Mouse (Mus musculus) midbrain, embryonic 12.5 days (tissue): ENCODE measurements around the gene Arid5b. TPM values are rescaled to one million over a fixed set of nuclear protein-coding genes. Genes with fewer than 3 reads are reported as not detected.

Experiments used
- ATAC-seq: fragments of 200-750 bp; cut with Nextera tagmentation; 2 replicates; pipeline ENCODE4 v1.8.0; 2017; ENCODE audit warnings: low read depth, moderate TSS enrichment, moderate library complexity; ENCODE audit not compliant: low FRiP score
- H3K27ac ChIP-seq: fragments of 300-500 bp; sonication (generic); replicated peaks from 2 replicates; pipeline ENCODE4 v1.5.1; 2016; ENCODE audit warnings: mild to moderate bottlenecking
- H3K27me3 ChIP-seq: fragments of 300-500 bp; sonication (generic); 2 replicates; pipeline ENCODE4 v1.6.1; 2016; ENCODE audit warnings: mild to moderate bottlenecking
- H3K36me3 ChIP-seq: fragments of 300-500 bp; sonication (generic); 2 replicates; pipeline ENCODE4 v1.6.1; 2016
- H3K4me1 ChIP-seq: fragments of 300-500 bp; sonication (generic); 2 replicates; pipeline ENCODE4 v1.6.1; 2016
- H3K4me2 ChIP-seq: fragments of 300-500 bp; sonication (generic); replicated peaks from 2 replicates; pipeline ENCODE4 v1.6.1; 2016; ENCODE audit warnings: mild to moderate bottlenecking, moderate library complexity
- H3K4me3 ChIP-seq: fragments of 300-500 bp; sonication (generic); 2 replicates; pipeline ENCODE4 v1.5.1; 2016; ENCODE audit warnings: mild to moderate bottlenecking
- H3K9ac ChIP-seq: fragments of 300-500 bp; sonication (generic); replicated peaks from 2 replicates; pipeline ENCODE4 v1.6.1; 2016; ENCODE audit warnings: mild to moderate bottlenecking, moderate library complexity
- H3K9me3 ChIP-seq: fragments of 300-500 bp; sonication (generic); 2 replicates; pipeline ENCODE4 v1.6.1; 2016; ENCODE audit warnings: mild to moderate bottlenecking
- WGBS: fragments of 180-500 bp; shearing (Covaris S2); methylation state at CpG from one replicate; pipeline ENCODE4 v1.1.7; 2016; 5-methylcytosine and 5-hydroxymethylcytosine counted together
- polyA plus RNA-seq: library from polyadenylated mRNA; unstranded; fragments of >200 nt; fragmentation: Nextera tagmentation; extraction: Ambion mirVana; gene quantifications from 2 replicates; pipeline ENCODE4 v1.2.1, GENCODE M21; 2016

Arid5b gene
- polyA plus RNA-seq, 1 experiment from 2014 or later, result 20.7 TPM

DNA sequence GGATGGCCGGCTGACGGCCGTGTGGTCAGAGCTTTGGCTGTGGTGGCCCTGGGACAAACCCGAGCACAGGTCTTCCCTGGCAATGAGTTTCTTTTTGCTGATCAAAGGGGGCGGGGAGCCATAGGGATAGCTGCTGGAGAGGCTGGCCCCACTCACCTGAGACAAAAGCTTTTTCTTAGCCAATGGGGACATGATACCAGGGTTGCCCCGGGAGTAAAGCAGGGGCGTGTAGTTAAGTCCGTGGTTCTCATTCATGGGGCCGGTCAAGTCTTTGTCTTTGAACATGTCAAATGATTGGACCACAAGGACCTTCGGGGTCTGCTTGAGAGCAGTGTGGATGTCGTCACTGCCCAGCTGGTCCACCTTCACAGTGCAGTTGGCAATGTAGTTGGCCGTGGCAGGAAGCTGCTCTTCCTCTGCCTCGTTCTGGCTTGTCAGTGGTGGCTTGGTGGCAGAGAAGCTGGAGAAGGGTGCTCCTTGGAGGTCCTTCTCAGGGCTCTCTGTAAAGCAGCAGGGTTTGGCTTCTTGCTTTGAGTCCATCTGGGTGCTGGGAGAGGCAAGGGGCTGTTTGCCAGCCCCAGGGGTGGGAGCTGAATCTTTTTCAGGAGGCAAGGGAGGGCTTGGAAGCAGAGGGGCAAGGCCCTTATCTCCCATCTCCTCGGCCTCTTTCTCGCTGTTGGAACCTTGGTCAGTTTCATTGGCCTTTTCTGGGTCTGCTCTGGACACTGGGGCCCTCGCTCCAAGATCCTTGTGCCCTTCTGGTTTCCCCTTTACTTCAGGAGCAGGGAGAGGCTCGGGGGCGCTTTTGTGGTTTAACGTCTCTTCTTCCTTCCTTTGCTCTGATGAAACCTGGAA, 180.5 kb downstream of the Arid5b start:
- H3K9me3 ChIP-seq, result no peaks in the 10 kb centered on the region
- no peak overlapping the region for H3K9ac ChIP-seq
- H3K4me2 ChIP-seq, result no peak overlapping the region
- H3K27ac ChIP-seq, result no peak overlapping the region
- H3K4me1 ChIP-seq, result no peaks in the 10 kb centered on the region
- peaks cover 43% of the 10 kb centered on the region for H3K36me3 ChIP-seq
- 92% methylated on average over 19 of the region's 19 CpGs for WGBS
- ATAC-seq, result no peak
- no peak overlapping the region for H3K4me3 ChIP-seq
- H3K27me3 ChIP-seq, result no peaks in the 10 kb centered on the region

- Histone ChIP-seq H3K9ac (no peak overlapping the region), H3K36me3 (peaks cover 43% of the 10 kb centered on the region), H3K4me3 (no peak overlapping the region), H3K27ac (no peak overlapping the region), H3K4me2 (no peak overlapping the region), H3K9me3 (no peaks in the 10 kb centered on the region), H3K27me3 (no peaks in the 10 kb centered on the region), H3K4me1 (no peaks in the 10 kb centered on the region)
- ATAC-seq, result no peak
- 94% methylated on average over 12 of the region's 12 CpGs for WGBS
Observed at GRCm38 (mm10) chr10:68096395-68096794, 182.1 kb downstream of the Arid5b start.

- H3K9ac ChIP-seq, result no peak overlapping the region
- no peak overlapping the region for H3K27ac ChIP-seq
- H3K4me3 ChIP-seq, result no peak overlapping the region
- peaks cover 37% of the 10 kb centered on the region for H3K36me3 ChIP-seq
- no peak for ATAC-seq
- H3K4me2 ChIP-seq, result no peak overlapping the region
- H3K9me3 ChIP-seq, result no peaks in the 10 kb centered on the region
- 84% methylated on average over 2 of the region's 2 CpGs for WGBS
- H3K27me3 ChIP-seq, result no peaks in the 10 kb centered on the region
- H3K4me1 ChIP-seq, result no peaks in the 10 kb centered on the region
Observed at GRCm38 (mm10) chr10:68095136-68095535, 183.4 kb downstream of the Arid5b start.

DNA sequence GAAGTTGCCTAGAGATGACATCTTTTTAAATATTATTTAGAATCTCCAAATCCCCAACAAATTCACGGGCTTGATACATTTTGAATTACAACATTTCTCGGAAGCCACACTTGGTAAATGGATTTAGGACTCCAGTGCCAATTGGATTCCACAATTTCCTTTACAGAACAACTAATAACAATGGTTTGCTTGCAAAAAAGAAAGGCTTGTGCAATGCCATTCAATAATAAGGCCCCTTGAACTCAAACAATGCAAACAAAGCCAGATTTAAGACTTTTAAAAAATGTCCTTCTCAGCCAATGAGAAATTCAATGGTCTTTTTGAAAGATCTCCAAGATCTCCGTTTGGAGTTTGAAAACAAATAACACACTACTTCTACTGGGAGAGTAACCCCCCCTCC, 185.0 kb downstream of the Arid5b start:
- ATAC-seq, result no peak
- WGBS, result 52% methylated on average over 3 of the region's 3 CpGs
- H3K27ac ChIP-seq, result no peak overlapping the region

GRCm38 (mm10) chr10:68091840-68092239, 186.7 kb downstream of the Arid5b start:
- no peak overlapping the region for H3K27ac ChIP-seq
- H3K36me3 ChIP-seq, result peaks cover 20% of the 10 kb centered on the region
- no peak overlapping the region for H3K9ac ChIP-seq
- H3K4me3 ChIP-seq, result no peak overlapping the region
- 84% methylated on average over 4 of the region's 4 CpGs for WGBS
- ATAC-seq, result no peak
- no peaks in the 10 kb centered on the region for H3K9me3 ChIP-seq
- no peak overlapping the region for H3K4me2 ChIP-seq
- no peaks in the 10 kb centered on the region for H3K27me3 ChIP-seq
- no peaks in the 10 kb centered on the region for H3K4me1 ChIP-seq

More for the DNA sequence above, 185.0 kb downstream of the Arid5b start:
- Histone ChIP-seq H3K9ac (no peak overlapping the region), H3K9me3 (no peaks in the 10 kb centered on the region), H3K4me3 (no peak overlapping the region), H3K36me3 (peaks cover 37% of the 10 kb centered on the region), H3K4me1 (no peaks in the 10 kb centered on the region), H3K27me3 (no peaks in the 10 kb centered on the region), H3K4me2 (no peak overlapping the region)

DNA sequence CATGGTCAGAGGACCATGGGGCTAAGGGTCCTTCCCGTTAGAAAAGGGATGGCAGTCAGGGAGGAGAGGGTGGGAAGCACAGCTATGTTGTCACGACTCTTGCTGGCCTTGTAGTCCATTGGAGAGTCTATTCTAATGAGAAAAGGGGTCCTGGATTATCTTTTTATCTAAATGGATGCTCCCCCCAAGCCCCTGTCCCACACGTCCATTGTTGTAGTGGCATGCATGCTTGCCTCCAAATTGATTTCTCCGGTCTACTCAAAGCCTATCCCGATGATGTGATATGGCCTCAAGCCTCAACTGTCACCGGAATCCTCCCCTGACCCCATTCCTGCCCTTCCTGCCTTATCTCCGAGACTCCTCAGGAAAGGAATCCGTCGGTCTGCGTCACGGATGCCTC, 187.5 kb downstream of the Arid5b start:
- WGBS, result 87% methylated on average over 11 of the region's 11 CpGs
- ATAC-seq, result no peak
- no peak overlapping the region for H3K4me2 ChIP-seq
- no peaks in the 10 kb centered on the region for H3K4me1 ChIP-seq
- H3K9me3 ChIP-seq, result no peaks in the 10 kb centered on the region
- no peaks in the 10 kb centered on the region for H3K27me3 ChIP-seq
- H3K27ac ChIP-seq, result no peak overlapping the region
- no peak overlapping the region for H3K4me3 ChIP-seq
- no peak overlapping the region for H3K9ac ChIP-seq
- peaks cover 12% of the 10 kb centered on the region for H3K36me3 ChIP-seq

GRCm38 (mm10) chr10:68090544-68090943, 188.0 kb downstream of the Arid5b start:
- Histone ChIP-seq H3K36me3 (peaks cover 10% of the 10 kb centered on the region), H3K4me3 (no peak overlapping the region), H3K4me2 (no peak overlapping the region), H3K27ac (no peak overlapping the region), H3K4me1 (no peaks in the 10 kb centered on the region), H3K9ac (no peak overlapping the region), H3K9me3 (no peaks in the 10 kb centered on the region), H3K27me3 (no peaks in the 10 kb centered on the region)
- 85% methylated on average over 3 of the region's 3 CpGs for WGBS
- ATAC-seq, result no peak

DNA sequence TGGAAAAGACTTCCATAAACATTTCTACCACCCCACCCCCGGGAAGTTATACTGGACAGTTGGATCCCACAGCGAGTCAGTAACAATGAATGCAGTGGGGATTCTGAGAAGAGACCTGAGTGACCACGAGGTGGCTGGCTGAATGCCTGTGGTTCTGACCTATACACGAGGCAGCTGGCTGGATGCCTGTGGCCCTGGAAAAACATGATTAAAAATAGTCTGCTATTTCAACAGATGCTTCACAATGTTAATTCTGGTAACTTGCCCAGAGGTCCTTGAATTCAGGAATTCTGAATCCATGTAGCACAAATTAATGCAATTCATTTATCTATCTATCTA, 188.4 kb downstream of the Arid5b start:
- Histone ChIP-seq H3K27me3 (no peaks in the 10 kb centered on the region), H3K4me1 (no peaks in the 10 kb centered on the region), H3K36me3 (peaks cover 8% of the 10 kb centered on the region), H3K4me3 (no peak overlapping the region), H3K9me3 (no peaks in the 10 kb centered on the region), H3K4me2 (no peak overlapping the region), H3K9ac (no peak overlapping the region), H3K27ac (no peak overlapping the region)
- ATAC-seq, result no peak
- 69% methylated on average over 4 of the region's 4 CpGs for WGBS

GRCm38 (mm10) chr10:68089435-68090196, 188.9 kb downstream of the Arid5b start:
- no peak overlapping the region for H3K27ac ChIP-seq
- H3K9ac ChIP-seq, result no peak overlapping the region
- peaks cover 2% of the 10 kb centered on the region; the same call in 1 of the 2 replicates for H3K36me3 ChIP-seq
- H3K9me3 ChIP-seq, result no peaks in the 10 kb centered on the region
- no peaks in the 10 kb centered on the region for H3K4me1 ChIP-seq
- no peak overlapping the region for H3K4me3 ChIP-seq
- no peak overlapping the region for H3K4me2 ChIP-seq
- WGBS, result 76% methylated on average over 15 of the region's 15 CpGs
- H3K27me3 ChIP-seq, result no peaks in the 10 kb centered on the region
- no peak for ATAC-seq

GRCm38 (mm10) chr10:68087722-68088121, 190.8 kb downstream of the Arid5b start:
- no peaks in the 10 kb centered on the region for H3K4me1 ChIP-seq
- H3K27ac ChIP-seq, result no peak overlapping the region
- H3K36me3 ChIP-seq, result no peaks in the 10 kb centered on the region
- no peak for ATAC-seq
- no peak overlapping the region for H3K4me2 ChIP-seq
- no peaks in the 10 kb centered on the region for H3K27me3 ChIP-seq
- H3K9ac ChIP-seq, result no peak overlapping the region
- 78% methylated on average over 3 of the region's 3 CpGs for WGBS
- H3K4me3 ChIP-seq, result no peak overlapping the region
- H3K9me3 ChIP-seq, result no peaks in the 10 kb centered on the region

DNA sequence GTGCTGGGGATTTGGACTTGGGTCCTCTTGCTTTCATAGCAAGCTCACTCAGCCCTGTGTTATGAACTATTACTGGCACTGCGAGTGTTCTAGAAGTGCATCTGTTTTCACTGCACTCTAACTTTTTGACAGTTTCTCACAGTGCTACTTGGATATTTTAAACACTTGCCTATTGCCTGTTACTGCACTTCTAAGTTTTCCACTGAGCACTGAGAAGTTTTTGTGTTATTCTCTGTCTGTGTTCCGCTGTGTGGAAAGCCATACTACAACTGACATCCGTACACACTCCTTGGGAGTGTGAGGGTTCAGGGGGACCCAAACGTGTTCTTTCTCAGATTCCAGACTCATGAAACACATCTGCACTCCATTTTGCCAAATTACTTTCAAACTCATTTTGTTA, 191.6 kb downstream of the Arid5b start:
- Histone ChIP-seq H3K9ac (no peak overlapping the region), H3K4me3 (no peak overlapping the region), H3K27ac (no peak overlapping the region), H3K9me3 (no peaks in the 10 kb centered on the region), H3K27me3 (no peaks in the 10 kb centered on the region), H3K4me1 (no peaks in the 10 kb centered on the region), H3K4me2 (no peak overlapping the region), H3K36me3 (no peaks in the 10 kb centered on the region)
- no peak for ATAC-seq
- 83% methylated on average over 4 of the region's 4 CpGs for WGBS

- Histone ChIP-seq H3K9me3 (no peaks in the 10 kb centered on the region), H3K4me2 (no peak overlapping the region), H3K4me1 (no peaks in the 10 kb centered on the region), H3K4me3 (no peak overlapping the region), H3K9ac (no peak overlapping the region), H3K27me3 (no peaks in the 10 kb centered on the region), H3K36me3 (no peaks in the 10 kb centered on the region), H3K27ac (no peak overlapping the region)
- ATAC-seq, result no peak
- 87% methylated on average over 4 of the region's 4 CpGs for WGBS
Observed at GRCm38 (mm10) chr10:68085574-68085973, 193.0 kb downstream of the Arid5b start.
